Mouse (Mus musculus) right cerebral cortex, postnatal 10 days (tissue): ENCODE measurements around the gene Relb.
A peak's percentile ranks its signal among the peaks of the same experiment; 100 is the strongest.

Source experiments
- DNase-seq, 2 experiments: peaks; one replicate each; pipeline ENCODE4 v3.0.0; 2021; ENCODE audit warnings: low spot score in 2 of 2

Relb gene

DNA sequence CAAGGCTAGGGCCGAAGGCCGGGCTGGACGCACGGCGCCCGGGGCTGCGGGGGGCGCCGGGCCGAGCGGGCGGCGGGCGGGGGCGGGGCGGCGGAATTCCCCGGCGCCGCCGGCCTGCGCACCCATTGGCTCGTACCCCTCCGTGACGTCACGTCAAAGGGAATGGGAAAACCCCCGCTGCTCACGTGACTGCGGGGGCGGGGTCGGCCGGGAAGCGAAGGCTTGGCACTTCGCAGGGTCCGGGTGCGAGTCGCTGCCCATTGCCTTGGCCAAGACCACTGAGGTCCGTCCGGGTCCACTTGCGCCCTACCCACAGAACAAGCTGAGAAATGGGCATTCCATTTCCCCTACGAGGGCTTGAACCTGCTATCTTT lies at the start of gene Relb:
Gene Relb, minus strand, starts transcription at position 78 of the 374 bp plus-strand sequence.
- DNase-seq: peak; percentile 94 to 96

DNA sequence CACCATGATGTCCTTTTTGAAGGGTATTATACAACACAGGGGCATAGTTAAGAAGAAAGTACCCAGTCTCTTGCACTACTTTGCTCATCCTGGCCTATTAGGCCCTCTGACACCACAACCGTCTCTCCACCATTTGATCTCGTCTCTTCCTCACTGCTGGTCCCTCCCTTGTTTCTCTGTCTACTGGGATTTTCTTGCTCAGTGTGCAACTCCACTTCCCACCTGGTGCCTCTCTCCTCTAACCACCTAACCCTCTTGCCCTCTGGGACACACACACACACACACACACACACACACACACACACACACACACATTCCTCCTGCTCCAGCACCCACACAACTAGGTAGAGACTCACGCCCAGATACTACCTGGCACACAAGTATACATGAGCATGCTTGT lies 49.7 kb upstream of the Relb start:
- DNase-seq: no peak

DNA sequence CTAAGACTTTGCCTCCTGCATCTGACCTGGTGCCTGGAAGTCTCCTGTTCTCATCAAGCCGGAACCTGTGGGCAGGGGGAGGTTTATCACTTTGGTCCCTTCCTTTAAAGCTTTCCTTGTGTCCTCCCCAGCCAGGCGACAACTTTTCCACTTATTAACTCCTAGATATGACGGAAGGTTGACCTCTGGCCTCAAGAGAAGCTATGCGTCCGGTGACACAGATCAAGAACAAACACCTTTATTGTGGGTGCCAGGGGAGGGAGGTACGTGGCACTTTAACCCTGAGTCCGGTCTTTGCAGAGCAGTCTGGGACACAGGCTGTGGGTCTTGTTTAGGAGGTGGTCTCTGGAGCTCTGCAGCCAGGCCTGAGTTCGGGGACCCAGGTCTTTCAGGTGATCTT lies 48.6 kb upstream of the Relb start, which contains the start of gene Apoc2:
Gene Apoc2, minus strand, starts transcription at position 70 of the 400 bp plus-strand sequence.
- DNase-seq: no peak

DNA sequence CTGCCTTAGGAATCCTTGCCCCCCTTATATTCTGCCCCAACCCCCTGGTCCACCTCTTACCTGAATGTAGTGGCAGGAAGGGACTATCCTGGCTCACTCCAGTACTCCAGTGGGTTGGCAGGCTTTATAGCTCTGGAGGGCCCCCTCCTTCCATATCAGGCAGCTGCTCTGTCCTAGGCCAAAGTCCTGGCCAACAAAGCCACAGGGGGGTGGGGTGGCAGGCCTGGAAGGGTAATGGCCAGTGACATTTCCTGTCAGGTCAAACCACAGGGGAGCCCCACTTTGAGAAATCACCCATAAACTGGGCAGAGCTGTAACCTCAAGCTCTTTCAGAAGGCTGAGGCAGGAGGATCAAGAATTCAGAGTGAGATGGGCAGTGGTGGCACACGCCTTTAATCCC lies 47.4 kb upstream of the Relb start:
- DNase-seq: no peak

DNA sequence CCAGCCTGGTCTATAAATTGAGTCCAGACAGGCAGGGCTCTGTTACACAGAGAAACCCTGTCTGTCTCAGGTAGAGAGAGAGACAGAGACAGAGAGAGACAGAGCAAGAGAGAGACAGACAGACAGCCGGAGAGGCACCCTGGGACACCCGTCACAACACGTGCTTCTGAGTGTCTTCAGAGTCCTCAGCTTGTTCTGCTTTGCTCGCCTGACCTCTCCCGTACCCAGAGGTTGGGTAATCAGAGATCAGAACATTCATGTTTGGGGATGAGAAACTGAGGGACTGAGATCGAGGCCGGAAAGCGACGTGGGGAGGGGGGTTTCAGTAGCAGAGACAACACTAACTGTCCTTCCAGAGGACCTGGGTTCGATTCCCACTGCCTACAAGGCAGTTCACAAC lies 46.6 kb upstream of the Relb start:
- DNase-seq: no peak

DNA sequence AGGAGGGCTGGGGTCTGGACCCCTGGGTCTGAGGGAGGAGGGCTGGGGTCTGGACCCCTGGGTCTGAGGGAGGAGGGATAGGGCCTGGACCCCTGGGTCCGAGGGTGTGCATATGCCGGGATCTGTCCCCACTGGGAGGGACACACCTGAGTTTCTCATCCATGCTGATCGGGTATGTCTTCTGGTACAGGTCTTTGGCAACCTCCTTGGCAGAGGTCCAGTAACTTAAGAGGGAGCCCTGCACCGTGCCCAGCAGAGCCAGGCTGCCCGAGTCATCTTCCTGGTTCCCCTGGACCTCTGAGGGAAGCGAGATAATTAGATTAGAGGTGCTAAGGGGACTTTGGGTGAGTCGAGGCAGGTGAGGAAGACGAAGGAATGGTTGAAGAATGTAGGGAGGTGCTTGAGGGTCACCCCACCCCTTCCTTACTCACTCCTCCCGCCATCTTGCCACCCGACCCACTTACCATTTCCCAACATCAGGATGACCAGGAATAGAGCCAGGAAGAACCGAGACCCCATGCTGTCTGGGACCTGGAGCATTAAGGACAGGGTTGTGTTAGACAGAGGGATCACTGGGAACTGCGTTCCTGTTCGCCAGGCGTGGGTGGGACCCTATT lies 44.0 kb upstream of the Relb start:
- DNase-seq: no peak

DNA sequence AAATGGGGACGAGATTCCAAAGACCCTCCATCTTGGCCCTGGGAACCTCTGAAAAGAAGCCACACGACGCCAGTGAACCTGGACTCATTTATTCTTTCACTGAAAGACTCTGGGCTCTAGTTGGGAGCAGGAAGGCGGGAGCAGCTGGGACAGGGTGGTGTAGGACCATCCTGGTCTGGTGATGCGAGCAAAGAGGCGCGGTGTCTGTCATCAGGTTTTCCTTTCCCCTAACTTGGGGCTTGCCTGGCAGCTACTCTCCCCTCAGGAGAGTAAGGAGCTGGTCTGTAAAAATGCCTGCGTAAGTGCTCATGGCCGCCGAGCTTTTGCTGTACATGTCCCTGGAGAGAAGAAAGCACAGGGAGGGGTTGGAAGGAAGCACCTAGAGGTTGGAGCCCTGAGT lies 42.3 kb upstream of the Relb start:
- DNase-seq: no peak

DNA sequence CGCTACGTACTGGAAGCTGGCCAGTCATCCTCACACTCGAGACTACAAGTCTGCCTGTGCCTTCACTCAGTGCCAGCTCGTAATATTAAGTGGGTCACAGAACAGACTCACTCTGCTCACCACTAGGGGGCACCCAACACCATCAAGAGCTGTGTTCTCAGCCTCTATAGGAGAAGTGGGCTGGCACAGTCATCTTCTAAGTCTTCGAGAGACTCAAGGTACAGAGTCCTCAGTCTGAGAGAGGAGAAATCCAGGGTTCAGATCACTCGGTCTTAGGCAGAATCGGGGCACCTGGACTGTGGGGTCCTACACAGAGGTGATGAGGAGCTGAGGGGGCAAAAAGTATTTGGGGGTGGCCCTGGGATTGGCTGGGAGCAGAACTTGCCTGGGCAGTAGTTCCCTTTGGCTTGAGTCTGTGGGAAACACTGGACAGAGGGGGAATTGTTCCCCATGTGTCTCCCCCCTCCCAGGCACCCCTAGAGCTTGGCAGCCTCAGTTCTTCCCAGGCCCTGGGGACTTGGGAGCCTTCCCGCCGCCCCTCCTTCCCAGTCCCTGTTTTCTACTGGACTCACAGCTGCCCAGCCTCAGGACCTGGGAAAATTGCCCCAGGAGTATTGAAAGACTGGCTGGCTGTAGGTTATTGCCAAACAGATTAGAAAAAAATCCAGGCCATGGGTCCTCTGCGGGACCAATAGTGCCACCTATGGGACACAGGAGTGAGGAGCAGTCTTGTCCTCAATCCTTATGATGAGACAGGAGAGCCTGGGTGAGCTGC lies 39.9 kb upstream of the Relb start:
- peak; percentile 95 to 96 for DNase-seq

DNA sequence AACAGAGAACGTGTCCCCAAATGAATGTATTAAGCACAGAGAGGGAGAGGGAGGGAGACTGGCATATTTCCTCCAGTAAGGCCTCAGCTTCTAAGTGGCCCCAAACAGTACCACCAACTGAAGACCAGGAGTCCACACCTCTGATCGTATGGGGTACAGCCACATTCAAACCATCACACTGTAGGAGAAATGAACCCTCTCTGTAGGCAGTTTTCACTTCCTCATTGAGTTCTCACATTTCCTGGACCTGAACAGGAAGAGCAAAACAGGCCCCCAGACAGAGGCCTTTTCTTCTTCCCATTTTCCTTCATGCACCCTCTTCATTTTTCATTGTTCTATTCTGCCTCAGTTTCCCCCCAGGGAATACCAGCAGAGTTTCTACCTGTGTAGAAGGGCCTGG lies 38.2 kb upstream of the Relb start:
- DNase-seq: no peak

DNA sequence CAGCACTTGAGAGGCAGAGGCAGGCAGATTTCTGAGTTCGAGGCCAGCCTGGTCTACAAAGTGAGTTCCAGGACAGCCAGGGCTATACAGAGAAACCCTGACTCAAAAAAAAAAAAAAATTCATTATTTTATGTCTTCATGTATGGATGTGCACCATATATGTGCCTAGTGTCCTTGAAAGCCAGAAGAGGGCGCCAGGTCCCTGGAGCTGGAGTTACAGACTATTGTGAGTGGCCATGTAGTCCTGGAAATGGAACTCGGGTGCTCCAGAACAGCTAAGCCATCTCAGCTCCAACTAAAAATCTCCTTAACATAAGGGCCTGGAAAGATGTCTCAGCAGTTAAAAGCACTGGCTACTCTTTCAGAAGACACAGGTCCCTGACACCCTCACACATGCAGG lies 37.5 kb upstream of the Relb start:
- no peak for DNase-seq

DNA sequence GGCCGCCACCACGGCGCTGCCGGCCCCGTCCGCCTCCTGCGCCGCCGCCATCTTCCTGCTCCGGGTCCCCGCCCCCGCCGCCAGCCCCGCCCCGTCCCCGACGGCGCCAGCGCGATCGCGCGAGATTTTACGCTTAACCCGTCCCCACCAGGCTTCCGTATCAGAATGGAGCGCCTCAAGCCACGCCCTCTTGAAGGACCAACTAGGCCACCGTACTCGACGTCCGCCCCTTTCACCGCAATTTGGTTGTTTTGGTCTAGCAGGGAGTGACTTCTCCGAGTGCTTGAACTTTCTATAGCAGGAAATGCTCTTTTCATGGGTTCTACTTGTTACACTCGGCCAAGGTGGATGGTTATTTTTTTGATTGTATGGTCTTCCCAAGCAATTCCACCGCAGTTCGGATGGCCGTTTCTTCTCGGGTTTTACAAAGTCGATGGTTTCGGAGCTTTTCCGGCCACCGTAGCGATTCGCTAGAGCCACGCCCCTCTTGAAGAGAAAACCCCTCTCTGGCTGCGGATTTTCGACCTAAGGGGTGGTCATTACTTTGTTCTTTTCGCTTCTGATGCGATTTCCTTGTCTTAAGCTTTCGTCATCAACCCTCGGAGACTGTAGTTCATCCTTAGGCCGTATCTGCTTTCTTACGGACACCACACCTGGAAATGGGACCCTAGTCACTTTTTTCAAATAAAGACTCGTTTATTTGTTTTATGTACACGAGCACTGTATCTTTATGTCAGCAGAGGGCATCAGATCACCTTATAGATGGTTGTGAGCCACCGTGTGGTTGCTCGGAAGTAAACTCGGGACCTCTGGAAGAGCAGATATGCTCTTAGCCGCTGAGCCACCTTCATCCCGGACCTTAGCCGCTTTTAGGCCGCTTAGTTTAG lies 36.0 kb upstream of the Relb start, which contains the start of gene Clptm1:
Gene Clptm1, minus strand, starts transcription at position 79 of the 887 bp plus-strand sequence.
- peak; percentile 98 for DNase-seq

DNA sequence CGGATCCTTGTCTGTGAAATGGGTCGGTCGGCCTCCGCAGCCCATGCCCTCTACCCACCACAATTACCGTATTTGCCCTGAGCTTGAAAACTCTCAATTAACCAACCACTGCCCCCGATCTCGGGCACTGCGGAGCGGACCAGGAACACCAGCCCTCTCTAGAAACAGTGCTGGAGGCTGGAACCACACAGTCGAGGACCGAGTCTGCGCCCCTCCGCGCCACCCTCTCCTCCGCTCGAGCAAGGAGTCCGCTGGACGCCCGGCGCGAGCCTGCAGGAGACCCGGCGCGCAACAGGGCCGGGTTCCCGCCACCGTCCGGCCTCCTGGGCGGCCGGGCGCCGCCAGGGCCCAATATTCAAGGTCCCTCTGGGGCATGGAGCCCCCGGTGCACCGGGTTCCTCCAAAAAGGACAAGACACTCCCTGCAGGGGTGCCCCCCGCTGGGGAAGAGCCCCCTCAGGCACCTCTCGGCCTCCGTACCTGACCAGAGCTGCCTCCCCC lies 35.3 kb upstream of the Relb start:
- DNase-seq: no peak

DNA sequence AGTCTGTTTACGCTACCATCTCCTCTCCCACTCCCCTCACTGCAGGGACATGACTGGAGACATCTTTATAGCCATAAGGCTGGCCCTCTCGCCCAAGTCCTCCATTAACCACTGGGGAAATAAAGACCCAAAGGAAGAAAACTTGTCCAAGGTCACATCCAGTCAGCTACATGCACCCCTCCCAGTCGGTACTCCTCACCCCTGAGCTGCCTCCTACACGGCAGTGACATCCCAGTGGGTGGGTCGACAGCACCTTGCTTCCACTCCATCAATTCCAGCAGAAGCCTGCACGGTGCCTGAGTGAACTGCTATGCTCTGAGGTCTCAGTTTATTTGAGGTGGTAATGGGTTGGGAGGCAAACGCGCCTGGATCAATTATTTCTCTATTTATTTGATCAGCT lies 34.7 kb upstream of the Relb start:
- peak; percentile 38 to 54 for DNase-seq

DNA sequence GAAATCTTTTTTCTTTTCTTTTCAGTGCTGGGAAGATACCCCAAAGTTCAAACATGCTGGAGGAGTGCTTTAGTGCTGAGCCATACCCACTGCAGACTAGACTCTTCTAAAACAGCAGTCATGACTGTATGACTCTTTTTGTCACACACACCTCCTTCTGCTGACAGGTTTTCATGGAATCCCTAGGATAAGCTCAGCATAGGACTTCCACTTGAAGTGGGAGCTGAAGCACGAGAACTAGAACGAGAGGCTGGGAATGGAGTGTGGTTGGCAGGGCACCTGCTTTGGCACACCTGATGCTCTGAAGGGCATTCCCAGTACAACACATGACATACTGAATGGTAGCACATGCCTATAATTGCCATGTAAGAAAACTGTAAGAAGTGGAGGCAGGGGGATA lies 23.4 kb upstream of the Relb start:
- DNase-seq: no peak

DNA sequence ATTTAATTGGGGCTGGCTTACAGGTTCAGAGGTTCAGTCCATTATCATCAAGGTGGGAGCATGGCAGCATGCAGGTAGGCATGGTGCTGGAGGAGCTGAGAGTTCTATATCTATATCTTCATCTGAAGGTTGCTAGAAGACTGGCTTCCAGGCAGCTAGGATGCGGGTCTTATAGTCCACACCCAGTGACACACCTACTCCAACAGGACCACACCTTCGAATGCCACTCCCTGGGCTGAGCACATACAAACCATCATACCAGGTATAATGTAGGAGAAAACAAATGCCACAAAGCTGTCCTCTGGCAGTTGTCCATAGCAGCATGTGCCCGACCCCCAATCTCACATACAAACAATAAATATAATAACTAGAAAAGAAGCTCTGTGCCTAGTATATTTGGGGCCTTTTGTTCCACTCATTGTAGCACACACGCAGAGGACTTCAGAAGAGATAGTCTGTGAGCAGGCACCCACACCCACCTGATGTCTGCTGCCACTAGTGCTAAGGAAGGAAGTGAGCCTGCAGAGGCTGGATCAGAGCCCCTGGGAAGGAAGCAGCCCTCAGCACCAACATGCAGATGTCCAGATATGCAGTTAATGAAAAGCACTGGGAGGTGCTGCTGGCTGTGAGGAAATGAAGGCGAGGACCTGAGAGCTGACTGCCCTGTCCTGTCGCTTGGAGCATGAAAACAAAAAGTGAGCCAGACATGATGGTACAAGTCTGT lies 22.0 kb upstream of the Relb start:
- DNase-seq: no peak

DNA sequence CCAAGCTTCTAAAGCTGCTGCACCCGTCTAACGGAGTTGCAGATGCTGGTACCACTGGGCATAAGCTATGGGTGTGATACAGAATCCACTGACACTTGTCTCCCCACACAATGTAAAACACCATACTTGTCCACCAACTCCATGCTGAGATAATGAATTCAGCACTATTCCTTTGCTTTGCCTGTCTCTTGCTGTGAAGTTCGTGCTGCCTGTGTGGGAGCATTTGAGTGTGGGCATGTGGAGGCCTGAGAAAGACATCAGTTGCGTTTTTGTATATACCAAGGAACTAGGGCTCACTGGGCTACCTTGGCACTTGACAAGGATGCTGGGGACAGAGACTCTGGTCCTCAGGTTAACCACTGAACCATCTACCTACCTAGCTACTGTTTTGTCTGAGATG lies 12.0 kb upstream of the Relb start:
- no peak for DNase-seq

DNA sequence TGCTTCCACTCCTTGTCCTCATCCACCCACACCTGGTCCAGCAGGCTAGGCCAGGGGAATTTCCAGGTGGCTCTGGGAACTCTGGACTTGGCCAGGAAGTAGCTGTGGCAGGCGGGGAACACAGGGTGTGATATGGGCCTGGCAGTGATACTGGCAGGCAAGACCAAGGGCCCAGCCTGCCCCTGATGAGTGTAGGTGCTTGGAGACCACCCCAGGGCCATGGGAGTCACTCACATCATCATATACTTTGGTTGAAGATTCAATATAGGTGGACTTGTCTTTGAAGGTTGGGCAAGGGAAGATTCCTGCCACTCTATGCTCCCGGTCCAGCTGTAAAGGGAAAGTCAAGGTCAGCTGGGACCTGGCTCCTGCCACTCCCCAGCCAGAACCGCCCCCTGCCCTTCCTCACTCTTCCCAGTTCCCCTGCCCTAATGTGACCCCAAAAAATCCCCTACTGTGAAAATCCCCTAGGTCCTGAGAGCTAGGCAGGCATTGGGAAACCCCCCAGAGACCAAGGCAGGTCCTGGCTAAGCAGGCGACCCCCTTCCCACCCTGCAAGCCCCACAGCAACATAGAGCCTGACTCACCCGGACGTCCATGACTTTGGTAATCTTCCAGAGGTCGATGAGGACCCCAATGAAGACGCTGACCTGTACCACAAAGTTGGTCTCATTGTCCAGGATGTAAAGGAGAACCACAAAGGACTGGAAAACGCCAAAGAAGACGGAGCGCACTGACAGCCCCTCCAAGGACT lies 6.0 kb upstream of the Relb start:
- no peak for DNase-seq

DNA sequence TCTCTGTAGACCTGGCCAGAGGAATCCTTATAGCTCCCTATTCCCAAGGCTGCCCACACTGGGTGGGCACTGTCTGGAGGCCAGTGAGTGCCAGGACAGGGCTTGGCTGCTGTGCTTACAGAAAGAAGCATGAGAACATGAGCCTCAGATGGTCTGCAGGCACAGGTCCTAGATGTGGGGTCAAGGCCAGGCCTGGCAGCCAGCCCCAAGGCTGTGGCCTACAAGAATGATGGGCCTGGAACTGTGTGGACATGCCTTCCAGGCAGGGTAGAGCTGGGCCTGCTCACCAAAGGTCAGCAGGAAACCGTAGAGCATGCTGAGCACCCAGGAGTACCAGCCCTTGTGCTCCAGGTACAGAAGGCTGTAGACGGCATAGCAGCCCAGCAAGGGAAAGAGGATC lies 5.4 kb upstream of the Relb start:
- no peak for DNase-seq

DNA sequence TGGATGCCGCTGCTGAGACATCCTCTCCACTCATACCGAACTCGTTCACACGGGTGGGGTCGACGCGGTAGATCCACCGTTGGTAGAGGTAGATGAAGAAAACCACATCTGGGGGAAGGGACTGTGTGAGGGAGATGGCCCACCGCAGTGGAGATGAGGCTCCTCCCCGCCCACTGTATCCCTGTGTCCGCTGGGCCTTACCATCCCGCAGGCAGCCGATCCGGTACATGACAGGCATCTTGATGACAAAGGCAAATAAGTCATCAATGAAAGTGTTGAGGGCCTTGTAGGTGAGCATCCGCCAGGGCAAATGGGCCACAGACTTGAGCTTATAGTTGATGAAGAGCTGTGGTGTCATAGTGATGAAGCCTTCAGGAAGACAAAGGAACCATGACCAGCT lies 4.6 kb upstream of the Relb start:
- no peak for DNase-seq

DNA sequence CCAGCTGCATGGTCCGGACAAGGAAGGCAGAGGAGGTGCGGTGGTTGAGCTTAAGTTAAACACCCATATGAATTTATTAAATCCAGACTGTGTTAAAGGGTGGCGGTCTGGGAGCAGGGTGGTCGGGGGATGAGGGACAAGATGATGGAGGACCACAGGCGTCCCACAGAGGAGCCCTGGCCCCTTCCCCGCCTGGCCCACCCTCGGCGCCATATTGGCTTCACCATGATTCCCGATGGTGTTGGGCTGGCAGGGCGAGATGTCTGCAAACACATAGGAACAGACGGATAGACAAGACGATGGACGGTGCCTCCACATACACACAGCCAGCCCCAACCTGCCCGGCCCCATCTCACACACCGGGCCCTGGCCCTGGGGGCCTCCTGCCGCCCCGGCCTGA lies 4.0 kb upstream of the Relb start:
- DNase-seq: no peak

DNA sequence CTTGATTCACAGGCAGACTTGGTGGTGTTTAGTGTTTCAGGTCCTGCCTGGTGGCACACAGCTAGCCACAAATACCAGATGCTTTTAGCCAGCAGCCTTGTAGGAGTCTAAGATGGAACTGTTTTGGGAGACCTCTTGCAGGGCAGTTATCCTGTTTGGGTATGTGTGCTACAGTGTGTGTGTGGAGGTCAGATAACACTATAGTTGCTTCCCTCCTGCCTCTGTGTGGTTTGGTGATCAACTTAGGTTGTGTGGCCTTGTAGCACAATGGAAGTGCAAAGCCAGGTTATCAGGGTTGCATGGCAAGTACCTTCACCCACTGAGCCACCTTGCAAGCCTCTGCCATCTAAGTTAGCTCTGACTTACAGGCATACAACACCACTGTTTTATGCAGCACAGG lies 3.5 kb upstream of the Relb start:
- DNase-seq: no peak
